Mouse (Mus musculus): ENCODE data around the gene Stim1. TPM values are rescaled to one million over a fixed set of nuclear protein-coding genes. Genes with fewer than 3 reads are reported as not detected.

Gene Stim1
- polyA plus RNA-seq, 1 experiment from 2014 or later = 14.3 TPM

GRCm38 (mm10) chr7:102345893-102346292 is 78.3 kb downstream of the Stim1 start:
- DNase-seq (ENCODE audit: low spot score) (no peak), ATAC-seq (replicated peaks; ENCODE audit: low FRiP score) (no peak)
- Histone ChIP-seq H3K4me3 (ENCODE audit: low read depth, low read length) (no peak overlapping the region), H3K27me3 (ENCODE audit: control insufficient read depth, insufficient read depth, low read length) (no peaks in the 10 kb centered on the region), H3K4me2 (ENCODE audit: low read depth, low read length, severe bottlenecking) (no peak overlapping the region), H3K9me3 (ENCODE audit: control insufficient read depth, low read length) (no peaks in the 10 kb centered on the region), H3K27ac (ENCODE audit: low read depth, low read length) (no peak overlapping the region), H3K4me1 (replicated peaks; ENCODE audit: control insufficient read depth, insufficient read depth, low read length) (no peaks in the 10 kb centered on the region), H3K36me3 (ENCODE audit: control insufficient read depth, insufficient read depth, low read length) (no peaks in the 10 kb centered on the region), H3K9ac (ENCODE audit: low read length) (no peak overlapping the region)
- 78% methylated on average over 2 of the region's 2 CpGs for WGBS

GRCm38 (mm10) chr7:102347327-102347726 is 79.7 kb downstream of the Stim1 start:
- 59% methylated on average over 3 of the region's 3 CpGs for WGBS
- no peaks in the 10 kb centered on the region for H3K9me3 ChIP-seq (ENCODE audit: control insufficient read depth, low read length)
- H3K4me2 ChIP-seq (ENCODE audit: low read depth, low read length, severe bottlenecking) = no peak overlapping the region
- H3K9ac ChIP-seq (ENCODE audit: low read length) = no peak overlapping the region
- no peaks in the 10 kb centered on the region for H3K4me1 ChIP-seq (replicated peaks; ENCODE audit: control insufficient read depth, insufficient read depth, low read length)
- H3K36me3 ChIP-seq (ENCODE audit: control insufficient read depth, insufficient read depth, low read length) = no peaks in the 10 kb centered on the region
- no peak overlapping the region for H3K27ac ChIP-seq (ENCODE audit: low read depth, low read length)
- DNase-seq (ENCODE audit: low spot score) (no peak), ATAC-seq (replicated peaks; ENCODE audit: low FRiP score) (no peak)
- H3K4me3 ChIP-seq (ENCODE audit: low read depth, low read length) = no peak overlapping the region
- H3K27me3 ChIP-seq (ENCODE audit: control insufficient read depth, insufficient read depth, low read length) = no peaks in the 10 kb centered on the region

GRCm38 (mm10) chr7:102348681-102349080 is 81.1 kb downstream of the Stim1 start:
- H3K27ac ChIP-seq (ENCODE audit: low read depth, low read length) = no peak overlapping the region
- H3K36me3 ChIP-seq (ENCODE audit: control insufficient read depth, insufficient read depth, low read length) = no peaks in the 10 kb centered on the region
- 80% methylated on average over 2 of the region's 2 CpGs for WGBS
- ATAC-seq (replicated peaks; ENCODE audit: low FRiP score) (no peak), DNase-seq (ENCODE audit: low spot score) (no peak)
- no peaks in the 10 kb centered on the region for H3K4me1 ChIP-seq (replicated peaks; ENCODE audit: control insufficient read depth, insufficient read depth, low read length)
- H3K9me3 ChIP-seq (ENCODE audit: control insufficient read depth, low read length) = no peaks in the 10 kb centered on the region
- H3K9ac ChIP-seq (ENCODE audit: low read length) = no peak overlapping the region
- no peak overlapping the region for H3K4me2 ChIP-seq (ENCODE audit: low read depth, low read length, severe bottlenecking)
- H3K4me3 ChIP-seq (ENCODE audit: low read depth, low read length) = no peak overlapping the region
- no peaks in the 10 kb centered on the region for H3K27me3 ChIP-seq (ENCODE audit: control insufficient read depth, insufficient read depth, low read length)

GRCm38 (mm10) chr7:102349236-102349635 is 81.6 kb downstream of the Stim1 start:
- no peak overlapping the region for H3K4me3 ChIP-seq (ENCODE audit: low read depth, low read length)
- H3K27me3 ChIP-seq (ENCODE audit: control insufficient read depth, insufficient read depth, low read length) = no peaks in the 10 kb centered on the region
- H3K36me3 ChIP-seq (ENCODE audit: control insufficient read depth, insufficient read depth, low read length) = no peaks in the 10 kb centered on the region
- ATAC-seq (replicated peaks; ENCODE audit: low FRiP score) (no peak), DNase-seq (ENCODE audit: low spot score) (no peak)
- no peak overlapping the region for H3K27ac ChIP-seq (ENCODE audit: low read depth, low read length)
- H3K9ac ChIP-seq (ENCODE audit: low read length) = no peak overlapping the region
- 85% methylated on average over 5 of the region's 5 CpGs for WGBS
- H3K4me1 ChIP-seq (replicated peaks; ENCODE audit: control insufficient read depth, insufficient read depth, low read length) = no peaks in the 10 kb centered on the region
- H3K4me2 ChIP-seq (ENCODE audit: low read depth, low read length, severe bottlenecking) = no peak overlapping the region
- no peaks in the 10 kb centered on the region for H3K9me3 ChIP-seq (ENCODE audit: control insufficient read depth, low read length)

GRCm38 (mm10) chr7:102353420-102353819 is 85.8 kb downstream of the Stim1 start:
- H3K4me2 ChIP-seq (ENCODE audit: low read depth, low read length, severe bottlenecking) = no peak overlapping the region
- H3K36me3 ChIP-seq (ENCODE audit: control insufficient read depth, insufficient read depth, low read length) = no peaks in the 10 kb centered on the region
- H3K27me3 ChIP-seq (ENCODE audit: control insufficient read depth, insufficient read depth, low read length) = no peaks in the 10 kb centered on the region
- H3K4me3 ChIP-seq (ENCODE audit: low read depth, low read length) = no peak overlapping the region
- 45% methylated on average over 1 of the region's 1 CpGs for WGBS
- no peaks in the 10 kb centered on the region for H3K4me1 ChIP-seq (replicated peaks; ENCODE audit: control insufficient read depth, insufficient read depth, low read length)
- no peaks in the 10 kb centered on the region for H3K9me3 ChIP-seq (ENCODE audit: control insufficient read depth, low read length)
- ATAC-seq (replicated peaks; ENCODE audit: low FRiP score) (no peak), DNase-seq (ENCODE audit: low spot score) (no peak)
- no peak overlapping the region for H3K27ac ChIP-seq (ENCODE audit: low read depth, low read length)
- no peak overlapping the region for H3K9ac ChIP-seq (ENCODE audit: low read length)

GRCm38 (mm10) chr7:102358124-102358523 is 90.5 kb downstream of the Stim1 start:
- WGBS = 87% methylated on average over 3 of the region's 3 CpGs
- ATAC-seq (replicated peaks; ENCODE audit: low FRiP score) (no peak), DNase-seq (ENCODE audit: low spot score) (no peak)

GRCm38 (mm10) chr7:102361297-102361696 is 93.7 kb downstream of the Stim1 start:
- DNase-seq (ENCODE audit: low spot score) = no peak
- 66% methylated on average over 2 of the region's 2 CpGs for WGBS
- H3K4me1 ChIP-seq (replicated peaks; ENCODE audit: control insufficient read depth, insufficient read depth, low read length) = no peaks in the 10 kb centered on the region

More at GRCm38 (mm10) chr7:102358124-102358523, 90.5 kb downstream of the Stim1 start:
- H3K9ac ChIP-seq (ENCODE audit: low read length) = no peak overlapping the region
- no peak overlapping the region for H3K27ac ChIP-seq (ENCODE audit: low read depth, low read length)
- H3K4me1 ChIP-seq (replicated peaks; ENCODE audit: control insufficient read depth, insufficient read depth, low read length) = no peaks in the 10 kb centered on the region
- no peaks in the 10 kb centered on the region for H3K27me3 ChIP-seq (ENCODE audit: control insufficient read depth, insufficient read depth, low read length)
- H3K36me3 ChIP-seq (ENCODE audit: control insufficient read depth, insufficient read depth, low read length) = no peaks in the 10 kb centered on the region
- no peak overlapping the region for H3K4me3 ChIP-seq (ENCODE audit: low read depth, low read length)
- H3K9me3 ChIP-seq (ENCODE audit: control insufficient read depth, low read length) = no peaks in the 10 kb centered on the region
- no peak overlapping the region for H3K4me2 ChIP-seq (ENCODE audit: low read depth, low read length, severe bottlenecking)

GRCm38 (mm10) chr7:102363853-102364252 is 96.2 kb downstream of the Stim1 start:
- no peak for ATAC-seq (replicated peaks; ENCODE audit: low FRiP score)
- Histone ChIP-seq H3K4me1 (replicated peaks; ENCODE audit: control insufficient read depth, insufficient read depth, low read length) (no peaks in the 10 kb centered on the region), H3K27me3 (ENCODE audit: control insufficient read depth, insufficient read depth, low read length) (no peaks in the 10 kb centered on the region), H3K4me3 (ENCODE audit: low read depth, low read length) (no peak overlapping the region), H3K36me3 (ENCODE audit: control insufficient read depth, insufficient read depth, low read length) (no peaks in the 10 kb centered on the region), H3K27ac (ENCODE audit: low read depth, low read length) (no peak overlapping the region), H3K9ac (ENCODE audit: low read length) (no peak overlapping the region), H3K4me2 (ENCODE audit: low read depth, low read length, severe bottlenecking) (no peak overlapping the region), H3K9me3 (ENCODE audit: control insufficient read depth, low read length) (no peaks in the 10 kb centered on the region)
- 88% methylated on average over 1 of the region's 1 CpGs for WGBS
- no peak for DNase-seq (ENCODE audit: low spot score)

More at GRCm38 (mm10) chr7:102361297-102361696, 93.7 kb downstream of the Stim1 start:
- ATAC-seq (replicated peaks; ENCODE audit: low FRiP score) = no peak
- Histone ChIP-seq H3K9ac (ENCODE audit: low read length) (no peak overlapping the region), H3K27ac (ENCODE audit: low read depth, low read length) (no peak overlapping the region), H3K4me3 (ENCODE audit: low read depth, low read length) (no peak overlapping the region), H3K36me3 (ENCODE audit: control insufficient read depth, insufficient read depth, low read length) (no peaks in the 10 kb centered on the region), H3K9me3 (ENCODE audit: control insufficient read depth, low read length) (no peaks in the 10 kb centered on the region), H3K4me2 (ENCODE audit: low read depth, low read length, severe bottlenecking) (no peak overlapping the region), H3K27me3 (ENCODE audit: control insufficient read depth, insufficient read depth, low read length) (no peaks in the 10 kb centered on the region)

GRCm38 (mm10) chr7:102369661-102370060 is 102.1 kb downstream of the Stim1 start:
- 58% methylated on average over 4 of the region's 4 CpGs for WGBS
- Histone ChIP-seq H3K9ac (ENCODE audit: low read length) (no peak overlapping the region), H3K9me3 (ENCODE audit: control insufficient read depth, low read length) (no peaks in the 10 kb centered on the region), H3K27ac (ENCODE audit: low read depth, low read length) (no peak overlapping the region), H3K36me3 (ENCODE audit: control insufficient read depth, insufficient read depth, low read length) (no peaks in the 10 kb centered on the region), H3K4me2 (ENCODE audit: low read depth, low read length, severe bottlenecking) (no peak overlapping the region), H3K4me1 (replicated peaks; ENCODE audit: control insufficient read depth, insufficient read depth, low read length) (no peaks in the 10 kb centered on the region), H3K27me3 (ENCODE audit: control insufficient read depth, insufficient read depth, low read length) (no peaks in the 10 kb centered on the region), H3K4me3 (ENCODE audit: low read depth, low read length) (no peak overlapping the region)
- DNase-seq (ENCODE audit: low spot score) = no peak
- no peak for ATAC-seq (replicated peaks; ENCODE audit: low FRiP score)
